42 mouse cellular contexts compared by ENCODE assay signal in genomic region chrX:38166592-38166991, GRCm38 (mm10). TPM values are rescaled to one million over a fixed set of nuclear protein-coding genes. Genes with fewer than 3 reads are reported as not detected.
"Had no signal": no experiment of that assay in that cellular context is flagged by ENCODE, and none has a peak within 500 bp of the region (broad histone marks: within the 10 kb centered on the region; RNA-seq: fewer than 3 reads in every experiment).

No protein-coding gene starts in this region.

- H3K9ac ChIP-seq: heart, embryonic 12.5 days; hindbrain, embryonic 13.5 days; hindbrain, embryonic 15.5 days; kidney, embryonic 15.5 days; limb, embryonic 13.5 days; limb, embryonic 15.5 days; liver, embryonic 12.5 days; liver, embryonic 14.5 days had no signal

- H3K9me3 ChIP-seq: heart, embryonic 10.5 days; heart, embryonic 12.5 days; hindbrain, embryonic 10.5 days; hindbrain, embryonic 13.5 days; hindbrain, embryonic 15.5 days; kidney, embryonic 15.5 days; limb, embryonic 13.5 days; limb, embryonic 15.5 days; liver, embryonic 12.5 days had no signal

- DNase-seq: gastrocnemius, adult 2 months; gastrocnemius, postnatal 10 days; gastrocnemius, postnatal 25 days; heart, adult 18-20 months; heart, postnatal 14 days; heart, postnatal 4 days; kidney, adult 18-20 months; kidney, adult 9 months; kidney, postnatal 10 days; kidney, postnatal 25 days; layer of hippocampus, adult 9-11 months; layer of hippocampus, postnatal 36 days; left cerebral cortex, postnatal 4 days had no signal

- H3K4me3 ChIP-seq: gastrocnemius, adult 2 months; heart, embryonic 10.5 days; heart, embryonic 12.5 days; hindbrain, embryonic 10.5 days; hindbrain, embryonic 13.5 days; hindbrain, embryonic 15.5 days; kidney, embryonic 15.5 days; limb, embryonic 13.5 days; limb, embryonic 15.5 days; liver, embryonic 12.5 days had no signal

- ATAC-seq: hindbrain, postnatal 0 days; intestine, embryonic 16.5 days; liver, embryonic 12.5 days had no signal

- H3K27me3 ChIP-seq: heart, embryonic 12.5 days; hindbrain, embryonic 13.5 days; hindbrain, embryonic 15.5 days; kidney, embryonic 15.5 days; limb, embryonic 13.5 days; limb, embryonic 15.5 days; liver, embryonic 12.5 days had no signal

- H3K36me3 ChIP-seq: heart, embryonic 10.5 days; heart, embryonic 12.5 days; hindbrain, embryonic 10.5 days; hindbrain, embryonic 13.5 days; hindbrain, embryonic 15.5 days; kidney, embryonic 15.5 days; limb, embryonic 13.5 days; limb, embryonic 15.5 days; liver, embryonic 12.5 days had no signal

- H3K27ac ChIP-seq: gastrocnemius, adult 2 months; heart, embryonic 10.5 days; hindbrain, embryonic 10.5 days; hindbrain, embryonic 13.5 days; hindbrain, embryonic 15.5 days; hindbrain, postnatal 0 days; kidney, embryonic 15.5 days; limb, embryonic 13.5 days; limb, embryonic 15.5 days; liver, embryonic 12.5 days; liver, embryonic 14.5 days had no signal

- H3K4me2 ChIP-seq: heart, embryonic 12.5 days; hindbrain, embryonic 13.5 days; hindbrain, embryonic 15.5 days; kidney, embryonic 15.5 days; limb, embryonic 13.5 days; limb, embryonic 15.5 days; liver, embryonic 12.5 days had no signal

- H3K4me1 ChIP-seq: heart, embryonic 10.5 days; heart, embryonic 12.5 days; hindbrain, embryonic 10.5 days; hindbrain, embryonic 13.5 days; hindbrain, embryonic 15.5 days; kidney, embryonic 15.5 days; limb, embryonic 13.5 days; limb, embryonic 15.5 days; liver, embryonic 12.5 days had no signal

RNA-seq across cellular contexts. Expression of gene Rhox13, which starts 45.6 kb away (rescaled TPM):
- total RNA-seq: gastrocnemius, adult 2 months; gastrocnemius, postnatal 10 days; gastrocnemius, postnatal 25 days; gastrocnemius, postnatal 4 days; granulocyte monocyte progenitor cell, adult 5-6 weeks; heart, adult 18-20 months; heart, adult 8-10 months; heart, postnatal 14 days; heart, postnatal 4 days; hindbrain, postnatal 0 days; layer of hippocampus, adult 18-20 months; layer of hippocampus, adult 8-10 months; layer of hippocampus, postnatal 14 days; layer of hippocampus, postnatal 36 days; left cerebral cortex, adult 18-20 months; left cerebral cortex, adult 8-10 months; left cerebral cortex, postnatal 10 days; left cerebral cortex, postnatal 25 days; left cerebral cortex, postnatal 4 days; liver, adult 2 months had no signal
- polyA plus RNA-seq: frontal cortex, adult 2 months; heart, embryonic 10.5 days; heart, embryonic 12.5 days; heart, embryonic 14.5 days; heart, embryonic 16.5 days; hindbrain, embryonic 10.5 days; hindbrain, embryonic 13.5 days; hindbrain, embryonic 15.5 days; hindbrain, postnatal 0 days; intestine, embryonic 14.5 days; intestine, embryonic 16.5 days; kidney, embryonic 15.5 days; large intestine, adult 2 months; limb, embryonic 11.5 days; limb, embryonic 13.5 days; limb, embryonic 15.5 days; liver, adult 2 months; liver, embryonic 12.5 days; liver, embryonic 14.5 days had no signal

RNA-seq across cellular contexts. Expression of gene Rhox12, which starts 55.9 kb away (rescaled TPM):
- total RNA-seq: gastrocnemius, adult 2 months; gastrocnemius, postnatal 10 days; gastrocnemius, postnatal 25 days; gastrocnemius, postnatal 4 days; granulocyte monocyte progenitor cell, adult 5-6 weeks; heart, adult 18-20 months; heart, adult 8-10 months; heart, postnatal 14 days; heart, postnatal 4 days; hindbrain, postnatal 0 days; layer of hippocampus, adult 18-20 months; layer of hippocampus, adult 8-10 months; layer of hippocampus, postnatal 14 days; layer of hippocampus, postnatal 36 days; left cerebral cortex, adult 18-20 months; left cerebral cortex, adult 8-10 months; left cerebral cortex, postnatal 10 days; left cerebral cortex, postnatal 25 days; left cerebral cortex, postnatal 4 days; liver, adult 2 months had no signal
- polyA plus RNA-seq: heart, embryonic 10.5 days; heart, embryonic 12.5 days; heart, embryonic 14.5 days; heart, embryonic 16.5 days; hindbrain, embryonic 10.5 days; hindbrain, embryonic 13.5 days; hindbrain, embryonic 15.5 days; hindbrain, postnatal 0 days; intestine, embryonic 14.5 days; intestine, embryonic 16.5 days; kidney, embryonic 15.5 days; large intestine, adult 2 months; limb, embryonic 11.5 days; limb, embryonic 13.5 days; limb, embryonic 15.5 days; liver, adult 2 months; liver, embryonic 12.5 days; liver, embryonic 14.5 days had no signal
